ENCODE assay signal across 11 mouse cellular contexts in the genomic region with DNA sequence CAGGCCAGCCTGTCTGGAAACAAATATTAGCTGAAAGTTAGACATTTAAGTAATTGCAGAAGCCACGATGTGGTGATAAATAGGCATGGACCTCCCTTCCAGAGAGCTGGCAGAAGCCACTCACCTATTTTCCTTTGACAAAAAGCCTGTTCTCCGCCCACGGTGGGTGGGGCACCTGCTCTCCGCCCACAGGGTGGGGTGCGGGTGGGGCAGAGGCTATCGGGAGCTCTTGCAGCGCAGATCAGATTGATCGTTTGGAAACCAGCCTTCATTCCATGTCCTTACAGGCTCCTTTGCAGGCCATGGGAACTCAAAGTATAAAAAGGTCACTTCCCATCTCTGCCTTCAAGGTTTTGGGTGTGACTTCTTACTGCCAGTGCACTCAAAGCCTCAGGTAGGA. TPM values are rescaled to one million over a fixed set of nuclear protein-coding genes. Genes with fewer than 3 reads are reported as not detected.
A peak's percentile ranks its signal among the peaks of the same experiment; 100 is the strongest.
DNase-seq lines count a peak whose midpoint lies in the region; ATAC-seq and TF ChIP-seq lines count a peak whose summit lies in the region.
"Had no signal": no experiment of that assay in that cellular context is flagged by ENCODE, and none has a peak within 500 bp of the region (broad histone marks: within the 10 kb centered on the region; RNA-seq: fewer than 3 reads in every experiment).

No protein-coding gene starts in this region.

- H3K36me3 ChIP-seq in liver, adult 2 months (ENCODE audit: control insufficient read depth, insufficient read depth, low read length): no peaks in the 10 kb centered on the region
- H3K36me3 ChIP-seq in forebrain, embryonic 16.5 days (ENCODE audit: control insufficient read depth, insufficient read depth): 0 out of 2 replicates have a peak, but pooled peaks cover 2% of the 10 kb centered on the region

- H3K9me3 ChIP-seq in forebrain, embryonic 16.5 days (ENCODE audit: control insufficient read depth, low read length): no peaks in the 10 kb centered on the region
- H3K9me3 ChIP-seq: hindbrain, embryonic 12.5 days; neural tube, embryonic 13.5 days had no signal

- H3K9ac ChIP-seq in liver, adult 2 months (ENCODE audit: low read depth, low read length): no peak overlapping the region
- H3K9ac ChIP-seq in forebrain, embryonic 16.5 days (replicated peaks; ENCODE audit: low read depth, low read length): no peak overlapping the region
- H3K9ac ChIP-seq: hindbrain, embryonic 12.5 days; neural tube, embryonic 13.5 days had no signal

- H3K4me1 ChIP-seq in liver, adult 2 months (ENCODE audit: control insufficient read depth, insufficient read depth, low read length): peaks cover 2% of the 10 kb centered on the region; the same call in 1 of the 2 replicates
- no peaks in the 10 kb centered on the region for H3K4me1 ChIP-seq in forebrain, embryonic 16.5 days (replicated peaks; ENCODE audit: control insufficient read depth, insufficient read depth, low read length)
- H3K4me1 ChIP-seq: hindbrain, embryonic 12.5 days; neural tube, embryonic 13.5 days had no signal

- no peak for TF ChIP-seq POLR2A in liver, adult 2 months (IDR thresholded peaks at IDR 0.05; ENCODE audit: extremely low read depth, insufficient read depth, low read length)

- no peak for TF ChIP-seq CTCF in liver, adult 2 months (IDR thresholded peaks at IDR 0.05; ENCODE audit: low read depth, low read length)

- no peak overlapping the region for H3K4me3 ChIP-seq in liver, adult 2 months (ENCODE audit: insufficient read depth, low read depth, low read length)
- H3K4me3 ChIP-seq in forebrain, embryonic 16.5 days (replicated peaks; ENCODE audit: low read length): no peak overlapping the region
- H3K4me3 ChIP-seq: hindbrain, embryonic 12.5 days; neural tube, embryonic 13.5 days had no signal

- ATAC-seq in megakaryocyte progenitor cell, adult 5-6 weeks (replicated peaks; ENCODE audit: poor library complexity): peak; percentile 70
- ATAC-seq in forebrain, embryonic 16.5 days: no peak

- H3K27ac ChIP-seq in liver, adult 2 months (replicated peaks; ENCODE audit: insufficient read depth, low read depth, low read length): no peak overlapping the region
- no peak overlapping the region for H3K27ac ChIP-seq in forebrain, embryonic 16.5 days (ENCODE audit: low read length)
- H3K27ac ChIP-seq: hindbrain, embryonic 12.5 days; neural tube, embryonic 13.5 days had no signal

- 15% methylated on average over 8 of the region's 8 CpGs for WGBS in liver, adult 2 months
- WGBS in forebrain, embryonic 16.5 days: 22% methylated on average over 8 of the region's 8 CpGs

- no peaks in the 10 kb centered on the region for H3K79me2 ChIP-seq in liver, adult 2 months (ENCODE audit: control insufficient read depth, insufficient read depth, low read length)

- H3K27me3 ChIP-seq in liver, adult 2 months (ENCODE audit: control insufficient read depth, insufficient read depth, low read length): no peaks in the 10 kb centered on the region
- no peaks in the 10 kb centered on the region for H3K27me3 ChIP-seq in forebrain, embryonic 16.5 days (replicated peaks; ENCODE audit: control insufficient read depth, insufficient read depth, low read length)
- H3K27me3 ChIP-seq: hindbrain, embryonic 12.5 days; neural tube, embryonic 13.5 days had no signal

- peak; percentile 30 for DNase-seq in adrenal gland, postnatal 10 days
- DNase-seq in adrenal gland, adult 8-10 months: no peak
- peak; percentile 61 for DNase-seq in thymus, postnatal 4 days
- DNase-seq in thymus, adult 18-20 months: no peak
- peak; percentile 47 for DNase-seq in liver, adult 2 months (ENCODE audit: extremely low read depth, low read depth, low spot score)
- no peak for DNase-seq in B cell, adult 2 months
- DNase-seq: embryo, embryonic 11 days had no signal

- no peak overlapping the region for H3K4me2 ChIP-seq in forebrain, embryonic 16.5 days (ENCODE audit: low read length)
- H3K4me2 ChIP-seq: hindbrain, embryonic 12.5 days; neural tube, embryonic 13.5 days had no signal

RNA-seq across cellular contexts. Expression of a gene that starts 9.5 kb away (rescaled TPM):
- 100 to 1,000 TPM; 204 to 233 TPM for total RNA-seq in adrenal gland, postnatal 10 days (2021)
- 100 to 1,000 TPM in 3 of 4 experiments, 10 to 100 TPM in 1; 81.7 to 106 (median 104) TPM for total RNA-seq in adrenal gland, adult 8-10 months (2022)
- 63.7 and 93.6 TPM in 2 replicates for total RNA-seq in liver, adult 2 months (2014; rRNA removed)
- 219 and 299 TPM in 2 replicates for polyA plus RNA-seq in liver, adult 2 months (2012; rRNA removed)
- total RNA-seq in megakaryocyte progenitor cell, adult 5-6 weeks (2015): 99.9 and 108 TPM in 2 replicates
- 58.3 and 60.3 TPM in 2 replicates for total RNA-seq in megakaryocyte progenitor cell, adult 5-6 weeks (2017)
- 130 and 134 TPM in 2 replicates for polyA plus RNA-seq in forebrain, embryonic 16.5 days (2015; fragmentation: Nextera tagmentation; extraction: Ambion mirVana)

RNA-seq across cellular contexts. Expression of a gene that starts 27.3 kb away (rescaled TPM):
- 100 to 1,000 TPM; 116 to 184 TPM for total RNA-seq in adrenal gland, postnatal 10 days (2021)
- 100 to 1,000 TPM; 137 to 303 (median 206) TPM for total RNA-seq in adrenal gland, adult 8-10 months (2022)
- total RNA-seq in liver, adult 2 months (2014; rRNA removed): 96.2 and 128 TPM in 2 replicates
- 12.8 and 20.0 TPM in 2 replicates for polyA plus RNA-seq in liver, adult 2 months (2012; rRNA removed)
- total RNA-seq in megakaryocyte progenitor cell, adult 5-6 weeks (2015): 183 and 193 TPM in 2 replicates
- total RNA-seq in megakaryocyte progenitor cell, adult 5-6 weeks (2017): 181 and 264 TPM in 2 replicates
- polyA plus RNA-seq in forebrain, embryonic 16.5 days (2015; fragmentation: Nextera tagmentation; extraction: Ambion mirVana): 34.8 and 48.7 TPM in 2 replicates

Comparison
In these comparisons a context has a peak if more than half of its experiments do, and no peak if none do; other contexts are left out.
1. DNase-seq: peak in adrenal gland, postnatal 10 days (single experiment), thymus, postnatal 4 days (single experiment) and liver, adult 2 months (single experiment); none in adrenal gland, adult 8-10 months (single experiment), thymus, adult 18-20 months (0 of 2) and B cell, adult 2 months (0 of 2).